Mouse (Mus musculus) liver, embryonic 16.5 days (tissue): ENCODE data around the gene Epop. TPM values are rescaled to one million over a fixed set of nuclear protein-coding genes. Genes with fewer than 3 reads are reported as not detected.
"Not testable (repeated sequence)": the region's sequence is repeated elsewhere in the genome, so short reads cannot be mapped to it uniquely, and the experiment has no call there.

Source experiments
- ATAC-seq: fragments of 200-750 bp; cut with Nextera tagmentation; 2 replicates; pipeline ENCODE4 v1.8.0; 2017; ENCODE audit warnings: low read depth, mild to moderate bottlenecking, moderate number of reproducible peaks, moderate library complexity
- H3K27ac ChIP-seq: fragments of 300-500 bp; sonication (generic); 2 replicates; pipeline ENCODE4 v1.5.1; 2014; ENCODE audit warnings: mild to moderate bottlenecking, low read length
- H3K27me3 ChIP-seq: fragments of 300-500 bp; sonication (generic); 2 replicates; pipeline ENCODE4 v1.6.1; 2014; ENCODE audit warnings: low read depth, low read length, mixed read lengths; ENCODE audit not compliant: control insufficient read depth, insufficient read depth
- H3K36me3 ChIP-seq: fragments of 300-500 bp; sonication (generic); 2 replicates; pipeline ENCODE4 v1.6.1; 2014; ENCODE audit warnings: mild to moderate bottlenecking; ENCODE audit not compliant: control insufficient read depth, insufficient read depth
- H3K4me1 ChIP-seq: fragments of 300-500 bp; sonication (generic); 2 replicates; pipeline ENCODE4 v1.6.1; 2014; ENCODE audit warnings: low read depth, low read length, mixed read lengths; ENCODE audit not compliant: control insufficient read depth
- H3K4me2 ChIP-seq: fragments of 300-500 bp; sonication (generic); 2 replicates; pipeline ENCODE4 v1.6.1; 2014; ENCODE audit warnings: low read depth, low read length, mixed read lengths
- H3K4me3 ChIP-seq: fragments of 300-500 bp; sonication (generic); 2 replicates; pipeline ENCODE4 v1.5.1; 2014; ENCODE audit warnings: low read depth, mild to moderate bottlenecking, low read length
- H3K9ac ChIP-seq: fragments of 300-500 bp; sonication (generic); 2 replicates; pipeline ENCODE4 v1.6.1; 2014; ENCODE audit warnings: low read depth, low read length
- H3K9me3 ChIP-seq: fragments of 300-500 bp; sonication (generic); replicated peaks from 2 replicates; pipeline ENCODE4 v1.6.1; 2016; ENCODE audit warnings: low read length; ENCODE audit not compliant: control insufficient read depth
- WGBS: fragments of 180-500 bp; shearing (Covaris S2); extraction: QIAGEN DNeasy Blood & Tissue Kit; methylation state at CpG from one replicate; pipeline ENCODE4 v1.1.7; 2014; ENCODE audit not compliant: insufficient replicate concordance; 5-methylcytosine and 5-hydroxymethylcytosine counted together
- polyA plus RNA-seq: library from polyadenylated mRNA; unstranded; fragments of >200 nt; fragmentation: Nextera tagmentation; extraction: Ambion mirVana; gene quantifications from 2 replicates; pipeline ENCODE4 v1.2.1, GENCODE M21; 2015

Epop gene
- polyA plus RNA-seq, 1 experiment from 2014 or later = 0.24 TPM

DNA sequence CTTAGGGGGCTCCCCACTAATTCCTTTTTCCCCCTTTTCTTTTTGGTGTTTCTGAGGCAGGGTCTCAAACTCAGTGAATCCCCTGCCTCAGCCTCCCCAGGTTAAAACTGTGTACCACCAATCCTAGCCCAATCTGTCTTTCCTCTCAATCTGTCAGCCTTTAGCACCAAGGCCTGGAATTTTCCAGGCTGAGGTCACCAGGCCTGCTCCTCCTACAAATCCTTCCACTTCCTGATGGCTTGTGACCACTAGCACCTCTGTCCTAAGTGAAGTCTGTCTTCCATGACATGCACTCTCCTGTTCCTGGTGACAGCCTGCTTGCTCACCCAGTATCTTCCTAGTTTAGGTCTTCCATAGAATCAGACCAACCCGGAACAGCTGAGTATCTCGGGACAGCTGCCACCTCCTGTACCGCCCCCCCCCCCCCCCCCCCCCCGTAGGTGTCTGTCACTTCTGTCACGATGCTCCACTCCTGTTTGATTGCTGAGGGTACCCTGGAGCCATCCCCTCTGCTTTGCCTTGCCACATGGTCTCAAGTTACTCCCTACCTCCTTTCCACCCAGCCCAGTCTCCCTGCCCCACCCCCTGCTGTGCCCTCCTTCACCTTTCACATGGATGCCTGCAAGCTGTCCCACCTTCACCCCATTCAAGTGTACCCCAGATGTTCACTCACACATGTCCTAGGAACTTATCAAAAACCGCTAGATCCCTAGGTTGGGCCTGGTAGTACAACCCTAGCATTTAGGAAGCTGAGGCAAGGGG, 27.9 kb upstream of the Epop start:
- no peaks in the 10 kb centered on the region for H3K9me3 ChIP-seq
- H3K4me3 ChIP-seq = no peak overlapping the region
- no peak for ATAC-seq
- WGBS = 54% methylated on average over 4 of the region's 6 CpGs
- H3K9ac ChIP-seq = no peak overlapping the region
- H3K27ac ChIP-seq = no peak overlapping the region
- peaks cover 20% of the 10 kb centered on the region for H3K4me1 ChIP-seq
- H3K27me3 ChIP-seq = peaks cover 38% of the 10 kb centered on the region
- H3K36me3 ChIP-seq = no peaks in the 10 kb centered on the region
- no peak overlapping the region for H3K4me2 ChIP-seq

DNA sequence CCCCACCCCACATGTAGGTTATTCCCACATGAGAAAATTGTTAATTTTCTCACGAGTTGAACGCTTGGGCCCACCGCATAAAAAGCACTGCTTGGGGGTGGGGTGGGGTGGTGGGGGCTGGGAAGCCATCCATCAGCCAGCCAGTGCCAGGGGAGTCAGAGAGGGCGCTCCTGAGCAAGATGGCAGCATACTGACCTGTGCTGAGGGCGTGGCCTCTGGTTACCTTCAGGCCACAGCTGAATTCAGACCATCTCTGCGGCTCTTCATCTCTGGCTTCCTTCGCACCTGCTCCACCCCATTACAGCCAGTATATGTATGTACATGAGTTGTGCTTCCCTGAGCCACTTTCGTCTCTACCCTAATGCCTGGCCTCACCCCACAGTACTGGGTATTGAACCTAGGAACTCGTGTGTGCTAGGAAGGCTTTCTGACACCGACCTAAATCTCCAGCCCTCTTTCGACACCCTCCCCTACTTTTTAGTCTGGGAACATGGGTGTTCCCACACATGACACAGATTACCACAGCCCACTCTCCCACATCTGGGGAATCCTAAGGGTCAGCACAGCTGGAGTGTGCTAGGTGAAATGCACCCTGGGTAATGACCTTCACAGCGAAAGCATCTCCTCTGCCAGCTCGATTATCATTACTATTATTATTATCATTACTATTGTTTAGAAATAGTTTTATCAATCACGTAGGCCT, 26.9 kb upstream of the Epop start:
- no peak overlapping the region for H3K27ac ChIP-seq
- H3K4me2 ChIP-seq = no peak overlapping the region
- H3K9me3 ChIP-seq = no peaks in the 10 kb centered on the region
- 67% methylated on average over 14 of the region's 14 CpGs for WGBS
- no peaks in the 10 kb centered on the region for H3K36me3 ChIP-seq
- ATAC-seq = no peak
- H3K4me1 ChIP-seq = peaks cover 14% of the 10 kb centered on the region
- H3K9ac ChIP-seq = no peak overlapping the region
- no peak overlapping the region for H3K4me3 ChIP-seq
- peaks cover 29% of the 10 kb centered on the region for H3K27me3 ChIP-seq

GRCm38 (mm10) chr11:97654210-97654609, 24.7 kb upstream of the Epop start:
- 66% methylated on average over 2 of the region's 2 CpGs for WGBS
- H3K9me3 ChIP-seq = no peaks in the 10 kb centered on the region
- H3K36me3 ChIP-seq = no peaks in the 10 kb centered on the region
- H3K27me3 ChIP-seq = peaks cover 6% of the 10 kb centered on the region
- H3K4me1 ChIP-seq = peaks cover 2% of the 10 kb centered on the region
- ATAC-seq = no peak
- H3K27ac ChIP-seq = no peak overlapping the region
- H3K4me3 ChIP-seq = no peak overlapping the region
- H3K9ac ChIP-seq = no peak overlapping the region
- no peak overlapping the region for H3K4me2 ChIP-seq

GRCm38 (mm10) chr11:97653376-97653775, 23.9 kb upstream of the Epop start:
- not testable (repeated sequence) for H3K9me3 ChIP-seq, H3K4me2 ChIP-seq, ATAC-seq, H3K9ac ChIP-seq, H3K4me1 ChIP-seq, H3K27me3 ChIP-seq, H3K36me3 ChIP-seq, H3K4me3 ChIP-seq, H3K27ac ChIP-seq
- 84% methylated on average over 11 of the region's 11 CpGs for WGBS

DNA sequence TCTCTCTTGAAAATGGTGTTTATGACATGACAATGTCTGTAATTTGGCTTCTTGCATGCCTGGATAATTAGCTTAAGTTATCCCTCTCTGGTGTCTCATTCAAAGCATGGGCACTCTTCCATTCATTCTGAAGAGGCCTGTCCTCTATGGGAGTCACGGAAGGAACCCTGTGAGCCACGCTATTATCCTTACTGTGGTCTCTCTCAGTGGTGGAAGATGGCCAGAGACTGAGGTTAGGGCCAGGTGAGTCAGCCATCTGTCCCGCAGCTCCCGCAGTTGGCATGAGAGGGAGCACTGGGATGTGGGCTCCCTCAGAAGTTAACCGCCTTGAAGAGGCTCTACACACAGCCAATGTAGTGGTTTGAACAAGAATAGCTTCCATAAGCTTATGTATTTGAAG, 20.8 kb upstream of the Epop start:
- Histone ChIP-seq H3K9me3 (no peaks in the 10 kb centered on the region), H3K4me1 (no peaks in the 10 kb centered on the region), H3K9ac (no peak overlapping the region), H3K36me3 (no peaks in the 10 kb centered on the region), H3K27me3 (no peaks in the 10 kb centered on the region), H3K4me3 (no peak overlapping the region), H3K27ac (no peak overlapping the region), H3K4me2 (no peak overlapping the region)
- 56% methylated on average over 5 of the region's 5 CpGs for WGBS
- ATAC-seq = no peak

DNA sequence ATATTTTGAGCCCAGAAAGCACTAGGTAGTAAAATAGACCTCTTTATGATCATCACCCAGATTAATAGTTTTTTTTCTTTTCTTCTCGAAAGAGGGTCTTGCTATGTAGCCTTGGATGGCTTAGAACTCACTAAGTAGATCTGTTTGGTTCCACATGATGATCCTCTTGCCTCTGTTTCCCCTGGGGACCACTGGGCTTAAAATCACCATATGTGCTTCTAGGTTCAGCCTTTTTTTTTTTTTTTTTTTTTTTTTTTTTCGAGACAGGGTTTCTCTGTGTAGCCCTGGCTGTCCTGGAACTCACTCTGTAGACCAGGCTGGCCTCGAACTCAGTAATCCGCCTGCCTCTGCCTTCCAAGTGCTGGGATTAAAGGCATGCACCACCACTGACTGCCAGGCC, 19.0 kb upstream of the Epop start:
- WGBS = 45% methylated on average over 4 of the region's 4 CpGs
- H3K4me2 ChIP-seq, ATAC-seq, H3K4me3 ChIP-seq, H3K27ac ChIP-seq, H3K36me3 ChIP-seq, H3K4me1 ChIP-seq, H3K9me3 ChIP-seq, H3K9ac ChIP-seq, H3K27me3 ChIP-seq: not testable (repeated sequence)

DNA sequence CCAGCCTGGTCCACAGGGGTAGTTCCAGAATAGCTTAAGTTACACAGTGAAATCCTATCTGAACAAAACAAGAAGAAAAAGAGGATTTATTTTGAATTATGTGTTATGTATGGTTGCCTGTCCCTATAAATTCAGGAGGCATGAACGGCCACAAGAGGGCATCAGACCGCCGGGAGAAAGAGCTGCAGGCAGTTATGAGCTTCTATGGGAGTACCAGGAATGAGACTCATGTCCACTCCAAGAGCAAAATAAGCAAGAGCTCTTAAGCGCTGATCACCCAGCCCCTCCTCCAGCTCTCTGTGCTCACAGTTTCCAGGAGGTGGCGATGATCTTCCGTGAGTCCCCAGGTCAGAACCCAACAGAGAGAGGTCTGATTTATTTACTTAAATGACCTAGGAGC, 15.3 kb upstream of the Epop start:
- Histone ChIP-seq H3K27ac (no peak overlapping the region), H3K4me2 (no peak overlapping the region), H3K4me1 (no peaks in the 10 kb centered on the region), H3K4me3 (no peak overlapping the region), H3K9ac (no peak overlapping the region), H3K9me3 (no peaks in the 10 kb centered on the region), H3K27me3 (no peaks in the 10 kb centered on the region), H3K36me3 (no peaks in the 10 kb centered on the region)
- ATAC-seq = no peak
- WGBS = 4% methylated on average over 6 of the region's 6 CpGs

GRCm38 (mm10) chr11:97643380-97644055, 14.0 kb upstream of the Epop start:
- 50% methylated on average over 8 of the region's 8 CpGs for WGBS
- Histone ChIP-seq H3K4me3 (no peak overlapping the region), H3K4me1 (no peaks in the 10 kb centered on the region), H3K4me2 (no peak overlapping the region), H3K27ac (no peak overlapping the region), H3K9ac (no peak overlapping the region), H3K36me3 (no peaks in the 10 kb centered on the region), H3K27me3 (no peaks in the 10 kb centered on the region), H3K9me3 (no peaks in the 10 kb centered on the region)
- no peak for ATAC-seq

DNA sequence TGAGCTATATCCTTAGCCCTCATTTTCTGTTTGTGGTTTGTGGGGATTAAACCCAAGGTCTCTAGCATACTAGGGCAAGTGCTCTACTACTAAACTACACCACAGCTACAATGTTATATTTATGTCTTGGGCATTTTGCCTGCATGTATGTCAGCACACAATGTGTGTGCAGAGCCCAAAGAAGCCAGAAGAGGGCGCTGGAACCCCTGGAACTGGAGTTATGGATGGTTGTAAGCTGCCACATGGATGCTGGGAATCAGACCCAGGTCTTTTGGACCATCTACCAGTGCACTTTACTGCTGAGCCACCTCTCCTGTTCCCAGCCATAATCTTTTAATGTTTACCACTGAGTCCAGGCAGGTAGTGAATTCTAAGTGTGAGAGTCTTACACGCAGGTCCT, 13.2 kb upstream of the Epop start:
- no peak overlapping the region for H3K27ac ChIP-seq
- H3K27me3 ChIP-seq = no peaks in the 10 kb centered on the region
- no peaks in the 10 kb centered on the region for H3K4me1 ChIP-seq
- H3K36me3 ChIP-seq = no peaks in the 10 kb centered on the region
- H3K4me2 ChIP-seq = no peak overlapping the region
- no peak overlapping the region for H3K4me3 ChIP-seq
- no peak for ATAC-seq
- H3K9me3 ChIP-seq = no peaks in the 10 kb centered on the region
- no peak overlapping the region for H3K9ac ChIP-seq
- WGBS = 34% methylated on average over 2 of the region's 2 CpGs
